Mouse (Mus musculus): Measurements from ENCODE around the gene Pam. TPM values are rescaled to one million over a fixed set of nuclear protein-coding genes. Genes with fewer than 3 reads are reported as not detected.

The Pam gene
- total RNA-seq, 2 experiments from 2014 or later, result 187 to 188 TPM

DNA sequence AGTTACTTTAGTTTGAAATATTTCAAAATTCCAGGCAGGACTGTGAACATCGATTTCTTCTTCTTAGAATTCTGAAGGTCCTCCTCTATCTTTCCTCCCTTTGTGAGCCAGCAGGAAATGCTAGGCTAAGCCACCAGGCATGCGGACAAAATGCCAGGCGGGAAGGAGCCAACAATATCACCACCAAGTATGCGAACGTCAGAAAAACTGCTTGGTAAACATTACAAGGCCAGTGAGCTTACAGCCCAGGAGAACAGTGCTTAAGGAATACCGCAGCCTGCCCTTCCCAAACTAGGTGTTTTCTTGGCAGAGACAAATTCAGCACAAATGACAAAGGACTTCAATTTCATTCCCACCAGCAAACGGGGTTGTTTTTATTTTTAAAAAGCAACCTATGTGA is 15.8 kb downstream of the Pam start:
- no peak for DNase-seq

DNA sequence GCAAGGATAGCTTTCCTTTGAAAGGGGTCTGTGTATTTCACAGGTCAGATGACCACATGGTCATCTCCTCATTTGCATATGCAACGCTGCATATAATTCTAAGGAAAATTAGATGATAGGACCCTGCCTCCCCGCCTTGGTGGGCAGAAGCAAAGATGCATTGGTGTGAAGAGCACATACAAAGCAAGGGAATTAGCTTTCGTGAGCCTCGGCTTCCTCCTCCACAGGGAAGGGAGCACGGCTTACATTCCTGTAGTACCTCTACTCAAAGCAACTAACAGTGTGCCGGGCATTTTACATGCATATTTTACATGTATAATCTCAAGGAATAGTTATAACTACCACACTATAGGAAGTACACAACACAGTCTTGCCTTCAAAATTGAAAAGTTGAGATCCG is 16.7 kb downstream of the Pam start:
- DNase-seq, result no peak

DNA sequence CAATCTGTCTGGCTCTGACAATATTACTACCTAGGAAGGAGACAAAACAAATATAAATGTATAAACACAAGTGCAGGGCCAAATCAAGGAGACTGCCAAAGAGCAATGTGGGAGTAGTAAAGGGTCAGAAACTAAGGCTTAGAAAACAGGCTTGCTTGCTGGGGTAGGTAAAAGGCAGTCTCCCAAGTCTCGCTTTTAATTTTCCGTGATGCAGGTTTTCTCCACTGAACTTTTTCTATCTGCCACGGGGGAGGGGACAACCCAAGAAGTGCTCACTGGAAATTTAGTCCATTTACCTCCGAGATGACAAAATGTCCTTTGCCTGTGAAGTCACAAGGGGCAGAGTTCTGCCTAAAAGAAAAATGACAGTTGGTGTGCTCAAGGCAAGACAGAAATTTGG is 21.6 kb downstream of the Pam start:
- DNase-seq, result no peak

DNA sequence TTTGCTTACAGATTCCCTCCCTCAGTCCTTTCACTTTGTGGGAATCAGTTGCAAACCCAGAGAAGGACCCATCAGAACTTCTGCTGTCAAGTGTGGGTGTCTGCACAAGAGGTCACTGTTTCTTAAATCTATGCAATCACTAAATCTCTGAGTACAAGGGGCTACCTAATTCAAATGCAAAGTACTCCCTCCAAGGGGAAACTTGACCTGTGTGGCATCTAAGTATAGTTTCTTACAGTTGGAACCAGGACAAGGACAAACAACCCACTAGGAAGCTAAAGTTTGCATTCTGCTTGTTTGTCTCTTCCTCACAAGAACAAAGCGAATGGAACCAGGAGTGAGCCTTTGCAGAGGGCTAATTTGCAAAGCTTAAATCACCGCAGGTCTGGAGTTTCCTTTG is 22.3 kb downstream of the Pam start:
- DNase-seq, result no peak

DNA sequence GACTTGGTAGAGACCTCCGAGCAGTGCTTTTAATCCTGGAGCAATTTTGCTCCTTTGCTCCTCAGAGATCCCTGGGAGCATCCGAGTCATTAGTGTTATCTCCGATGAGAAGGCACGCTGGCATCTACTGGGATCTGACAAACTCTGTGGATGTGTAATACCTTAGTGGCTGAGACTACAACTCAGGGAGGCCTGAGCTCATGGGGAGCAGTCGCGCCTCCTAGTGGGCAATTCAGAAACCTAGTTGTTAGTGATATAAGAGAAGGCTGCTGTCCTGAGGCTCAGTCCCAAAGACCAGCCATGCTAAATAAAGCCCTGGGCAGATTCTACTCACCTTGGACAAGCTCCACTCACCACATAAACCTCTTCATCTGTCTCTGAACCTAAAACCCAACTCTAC is 23.4 kb downstream of the Pam start:
- no peak for DNase-seq

DNA sequence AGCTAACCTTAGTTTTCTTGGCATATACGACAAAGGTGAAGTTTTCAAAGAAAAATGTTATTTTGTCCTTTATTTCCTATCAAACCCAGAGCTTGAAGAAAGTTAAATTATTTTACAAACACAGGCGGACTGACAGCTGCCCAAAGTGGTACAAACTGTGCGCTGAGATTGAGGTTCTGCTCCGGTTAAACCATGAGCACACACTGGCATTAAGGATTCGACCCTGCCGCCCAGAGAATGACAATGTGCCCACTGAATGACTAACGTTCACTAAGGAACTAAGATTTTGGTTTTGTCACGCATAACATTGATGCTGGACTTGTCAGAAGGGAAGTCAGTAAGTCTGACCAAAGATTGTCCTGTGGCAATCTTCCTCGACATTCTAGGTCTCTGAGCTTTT is 24.0 kb downstream of the Pam start:
- no peak for DNase-seq

DNA sequence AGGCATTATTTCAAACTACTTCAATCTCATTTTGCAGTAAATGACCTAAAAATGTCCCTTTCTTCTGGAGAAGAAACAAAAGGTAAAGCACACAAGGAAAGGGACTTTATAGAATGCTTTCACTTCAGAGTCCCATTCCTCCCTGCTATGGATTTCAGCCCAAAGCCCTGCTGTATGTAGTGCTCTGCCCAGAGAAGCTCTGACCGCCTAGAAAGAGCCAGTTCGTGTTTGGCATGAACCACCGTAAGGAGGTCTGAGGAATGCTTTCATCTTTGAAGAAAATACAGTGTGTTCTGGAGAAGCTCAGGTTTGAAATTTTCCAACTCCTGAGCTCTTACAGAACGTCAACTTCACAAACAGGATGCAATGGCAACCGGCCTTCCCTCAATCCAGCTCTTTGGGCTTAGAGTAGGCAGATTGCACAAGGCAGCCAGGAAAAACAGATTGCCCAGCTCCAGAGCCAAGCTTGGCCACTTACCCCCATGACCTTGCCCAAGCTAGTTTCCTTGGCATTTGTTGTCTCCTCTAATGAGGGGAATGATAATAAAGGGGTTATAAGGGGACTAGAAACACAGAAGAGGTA is 24.6 kb downstream of the Pam start:
- DNase-seq, result no peak

DNA sequence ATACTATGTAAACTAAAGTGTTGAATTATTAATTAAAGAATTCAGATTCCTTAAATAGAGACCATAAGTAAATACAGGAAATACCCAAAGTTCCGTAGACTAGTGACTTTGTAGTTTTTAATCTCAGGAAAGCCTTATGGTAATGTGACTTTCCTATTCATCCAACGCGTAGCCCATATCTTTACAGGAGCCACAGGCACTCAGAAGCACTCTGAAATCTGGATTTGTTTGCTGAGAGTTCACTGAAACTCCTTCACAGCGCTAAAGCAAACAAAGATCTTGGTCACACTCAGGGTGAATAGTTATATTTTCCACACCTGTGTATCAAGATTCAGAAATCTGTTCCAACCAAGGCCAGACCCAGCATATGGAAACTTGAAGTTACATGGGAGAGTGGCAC is 27.3 kb downstream of the Pam start:
- no peak for DNase-seq

DNA sequence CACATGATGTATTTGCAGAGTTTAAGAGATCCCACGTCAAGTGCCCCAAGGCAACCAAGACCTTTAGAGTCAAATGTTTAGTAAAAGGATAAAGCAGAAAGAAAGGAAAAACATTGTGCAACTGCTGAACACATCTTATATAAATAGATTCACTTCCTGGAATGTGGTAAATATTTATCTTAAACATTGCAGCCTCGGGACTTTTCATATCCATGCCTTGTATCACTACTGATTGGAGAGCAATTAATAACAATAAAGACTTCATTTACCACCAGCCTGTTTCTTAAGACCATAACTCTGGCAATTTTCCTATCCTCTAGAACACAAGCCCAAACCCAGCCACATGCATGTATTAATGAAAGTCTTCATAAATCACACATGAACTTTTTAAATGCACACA is 33.4 kb downstream of the Pam start:
- no peak for DNase-seq

DNA sequence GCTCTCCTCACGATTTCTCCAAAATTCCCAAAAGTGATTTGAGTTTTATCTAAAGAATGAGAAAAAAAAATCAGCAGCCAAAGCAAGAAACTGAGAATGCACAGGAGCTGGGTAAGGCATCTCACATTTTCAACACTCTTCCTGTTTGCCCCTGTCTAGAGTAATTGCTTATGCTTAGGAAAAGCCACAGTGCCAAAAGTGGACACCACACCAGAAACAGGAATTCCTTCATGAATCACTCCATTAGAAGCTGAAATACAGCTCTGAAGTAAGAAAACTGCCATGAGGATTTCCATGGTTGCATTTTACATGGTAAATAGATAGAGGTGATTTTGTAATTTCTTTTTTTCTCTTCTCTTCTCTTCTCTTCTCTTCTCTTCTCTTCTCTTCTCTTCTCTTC is 36.0 kb downstream of the Pam start:
- no peak for DNase-seq

DNA sequence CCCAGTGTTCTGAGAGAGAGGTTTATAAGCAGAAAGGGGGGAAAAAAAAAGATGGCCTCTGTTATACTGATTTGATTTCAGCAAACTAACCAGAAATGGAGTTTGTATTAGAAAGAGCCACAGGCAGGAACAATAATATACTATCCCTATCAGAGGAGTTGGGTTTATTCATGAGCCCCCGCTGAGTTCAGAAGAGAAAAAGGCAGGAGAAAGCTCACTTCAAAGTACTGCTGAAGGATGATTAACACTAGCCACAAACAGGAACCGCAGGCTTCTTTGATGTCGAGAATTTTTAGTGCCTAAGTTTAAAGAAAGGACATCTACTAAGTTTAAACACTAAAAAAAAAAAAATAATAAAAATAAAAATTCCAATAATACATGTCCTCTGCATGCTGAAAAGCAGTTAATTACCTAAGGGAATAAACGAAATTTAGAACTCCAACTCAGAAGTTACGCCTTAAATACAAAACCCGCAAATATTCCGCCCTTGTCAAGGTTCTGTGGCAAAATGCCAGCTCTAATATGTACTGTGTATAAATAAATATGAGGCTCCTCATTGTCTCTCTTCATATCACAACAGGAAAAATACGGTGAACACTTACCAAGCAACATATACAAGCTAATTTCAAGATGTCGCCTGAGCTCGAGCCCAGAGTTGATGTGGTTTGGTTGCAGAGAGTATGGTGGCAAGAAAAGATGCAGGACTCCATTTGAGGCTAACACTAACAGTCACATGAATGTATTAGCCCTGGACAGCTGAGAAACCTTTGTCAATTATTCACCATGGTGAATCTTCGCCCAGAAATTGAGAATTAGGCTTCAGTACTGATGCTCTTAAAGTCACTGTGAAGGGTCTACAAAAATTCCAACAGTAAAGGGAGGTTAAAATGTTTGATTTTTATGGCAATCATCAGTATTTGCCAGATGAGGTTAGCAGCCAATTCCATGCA is 38.2 kb downstream of the Pam start:
- DNase-seq, result no peak

DNA sequence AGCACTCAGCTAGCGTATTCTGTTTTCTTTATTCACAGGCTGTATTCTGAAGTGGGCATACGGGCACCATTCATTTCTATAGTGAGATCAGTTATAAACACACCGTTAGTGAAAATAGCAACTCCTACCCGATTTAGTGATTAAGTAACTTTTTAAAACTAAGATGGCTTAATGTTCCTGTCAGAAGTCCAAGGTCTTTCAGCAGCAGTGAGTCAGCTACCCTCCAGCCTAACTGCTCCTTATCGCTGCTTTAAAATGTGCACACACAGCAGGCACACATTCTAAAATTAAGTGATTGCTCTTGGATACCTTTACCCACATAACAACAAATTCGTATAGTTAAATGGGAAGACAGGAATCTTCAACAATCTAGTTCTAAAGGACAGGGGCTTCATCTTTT is 39.2 kb downstream of the Pam start:
- no peak for DNase-seq

DNA sequence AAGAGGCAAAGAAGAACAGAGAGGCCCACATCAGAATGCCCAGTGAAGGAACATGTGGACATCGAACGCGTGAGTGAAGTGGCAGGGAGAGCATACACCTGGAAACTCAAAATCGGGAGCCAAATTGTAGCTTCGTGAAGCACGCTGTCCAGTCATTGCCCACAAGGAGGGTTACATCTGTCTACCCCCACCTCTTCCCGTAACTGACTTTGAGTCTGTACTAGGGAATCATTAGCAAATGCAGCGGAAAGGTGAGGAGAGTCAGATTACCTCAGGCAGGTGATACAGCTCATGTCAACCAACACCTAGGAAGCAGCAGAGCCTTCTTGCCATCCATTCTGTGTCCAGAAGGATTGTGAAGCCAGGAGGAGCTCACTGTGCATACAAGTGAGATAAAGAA is 39.9 kb downstream of the Pam start:
- no peak for DNase-seq

DNA sequence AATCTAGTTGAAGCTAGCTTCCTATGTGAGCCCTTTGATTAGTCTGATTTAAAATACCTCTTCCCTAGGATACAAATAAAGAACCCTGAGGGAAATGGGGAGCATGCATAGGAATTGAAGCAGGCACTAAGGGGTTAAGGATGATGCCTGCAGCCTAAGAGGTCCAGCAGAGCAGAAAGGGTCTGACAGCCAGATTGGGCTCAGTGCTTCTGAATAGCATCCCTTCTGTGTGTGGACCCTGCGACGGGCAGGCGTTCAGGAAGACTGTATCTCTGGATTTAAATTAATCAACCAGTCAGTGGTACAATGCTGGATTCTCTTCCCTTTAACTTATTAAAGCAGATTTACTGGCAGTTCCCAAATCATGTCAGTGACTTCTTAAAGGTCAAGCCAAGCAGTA is 41.5 kb downstream of the Pam start:
- no peak for DNase-seq

DNA sequence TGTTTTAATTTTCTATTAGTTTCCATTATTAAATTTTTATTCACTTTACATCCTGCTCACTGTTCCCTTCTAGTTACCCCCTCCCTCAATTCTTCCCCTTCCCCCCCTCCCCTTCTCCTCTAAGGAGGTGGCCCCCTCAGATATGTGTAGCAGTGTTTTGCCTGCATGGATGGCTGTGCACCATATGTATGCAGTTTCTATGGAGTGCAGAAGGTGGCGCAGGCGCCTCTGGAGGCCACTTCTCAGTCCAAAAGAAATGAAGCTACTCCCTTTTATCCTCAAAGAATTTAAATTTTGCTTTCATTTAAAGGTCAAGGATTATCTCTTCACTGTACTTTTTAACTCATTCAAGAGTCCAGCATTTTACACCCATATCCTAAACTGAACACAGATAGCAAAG is 42.0 kb downstream of the Pam start:
- DNase-seq, result no peak

DNA sequence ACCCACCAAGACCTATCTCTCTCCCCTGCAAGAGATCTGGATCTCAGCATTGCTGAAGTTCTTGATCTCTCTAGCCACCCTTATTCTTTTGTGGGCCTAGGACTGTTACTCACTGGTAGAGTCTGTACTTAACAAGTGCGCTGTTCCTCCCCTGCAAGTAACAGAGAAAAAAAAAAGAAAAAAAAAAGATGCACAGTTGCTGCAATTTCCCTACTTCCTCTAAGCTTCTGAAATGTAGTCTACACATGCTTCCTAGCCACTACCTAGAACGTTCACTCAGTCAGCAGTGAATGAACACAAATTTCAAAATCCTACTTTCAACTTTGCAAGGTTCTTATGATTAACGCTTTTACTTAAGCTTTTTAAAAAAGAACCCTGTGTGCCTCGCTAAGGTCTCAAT is 42.7 kb downstream of the Pam start:
- DNase-seq, result no peak

DNA sequence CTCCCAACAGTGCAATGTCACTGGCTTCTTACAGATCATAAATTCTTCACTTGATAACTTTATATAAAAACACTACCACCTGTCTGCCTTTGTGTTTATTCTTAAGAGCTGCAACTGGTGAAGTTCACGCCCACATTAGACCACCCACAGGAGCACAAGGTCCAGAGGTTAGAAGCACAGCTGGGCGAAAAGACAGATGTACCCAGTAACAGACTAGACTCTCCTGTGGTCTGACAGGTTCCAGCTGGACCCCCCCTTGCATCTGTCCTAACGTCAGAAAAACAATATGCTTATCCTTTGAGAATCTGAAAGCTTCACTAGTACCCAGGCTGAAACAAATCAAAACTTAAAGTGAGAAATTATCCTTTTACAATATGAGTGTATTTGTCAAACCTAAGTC is 44.4 kb downstream of the Pam start:
- DNase-seq, result no peak

DNA sequence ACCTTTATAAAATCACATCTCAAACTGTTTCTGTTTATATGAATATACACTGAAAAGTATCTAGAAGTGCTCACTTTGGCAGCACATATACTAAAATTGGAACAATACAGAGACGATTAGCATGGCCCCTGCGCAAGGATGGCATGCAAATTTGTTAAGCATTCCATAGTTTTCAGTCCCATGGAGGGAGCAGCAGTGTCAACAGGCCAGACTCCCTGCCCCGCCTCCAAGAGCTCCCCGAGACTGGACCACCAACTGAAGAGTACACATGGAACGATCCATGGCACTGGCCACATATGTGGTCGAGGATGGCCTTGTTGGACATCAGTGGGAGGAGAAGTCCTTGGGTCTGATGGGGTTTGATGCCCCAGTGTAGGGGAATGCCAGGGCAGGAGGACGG is 45.7 kb downstream of the Pam start:
- DNase-seq, result no peak

DNA sequence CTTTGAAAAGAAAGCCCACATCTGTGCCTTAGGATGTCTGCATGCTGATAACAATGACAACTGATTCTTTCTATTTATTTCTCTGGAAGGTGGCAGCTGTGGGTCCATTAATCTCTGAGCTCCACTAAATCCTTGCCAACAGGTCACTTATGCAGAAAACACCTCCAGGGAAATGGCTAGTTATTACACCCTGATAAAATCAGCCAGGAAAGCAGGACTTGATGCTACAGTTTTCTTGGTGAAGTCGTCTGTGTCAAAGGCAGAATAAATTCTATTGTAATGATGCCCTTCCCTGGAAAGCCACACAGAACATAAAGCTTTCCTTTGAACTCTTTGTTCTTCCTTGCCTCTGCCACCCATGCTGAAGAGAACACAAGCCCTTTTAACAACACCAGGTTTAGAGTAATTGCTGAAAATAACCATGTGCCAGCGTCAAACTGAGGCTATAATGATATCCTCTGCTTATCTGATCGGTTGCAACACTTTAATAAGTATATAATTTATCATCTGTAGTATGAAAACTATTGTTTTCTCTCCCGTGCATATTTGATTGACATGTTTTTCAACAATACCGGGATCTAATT is 47.1 kb downstream of the Pam start:
- no peak for DNase-seq

DNA sequence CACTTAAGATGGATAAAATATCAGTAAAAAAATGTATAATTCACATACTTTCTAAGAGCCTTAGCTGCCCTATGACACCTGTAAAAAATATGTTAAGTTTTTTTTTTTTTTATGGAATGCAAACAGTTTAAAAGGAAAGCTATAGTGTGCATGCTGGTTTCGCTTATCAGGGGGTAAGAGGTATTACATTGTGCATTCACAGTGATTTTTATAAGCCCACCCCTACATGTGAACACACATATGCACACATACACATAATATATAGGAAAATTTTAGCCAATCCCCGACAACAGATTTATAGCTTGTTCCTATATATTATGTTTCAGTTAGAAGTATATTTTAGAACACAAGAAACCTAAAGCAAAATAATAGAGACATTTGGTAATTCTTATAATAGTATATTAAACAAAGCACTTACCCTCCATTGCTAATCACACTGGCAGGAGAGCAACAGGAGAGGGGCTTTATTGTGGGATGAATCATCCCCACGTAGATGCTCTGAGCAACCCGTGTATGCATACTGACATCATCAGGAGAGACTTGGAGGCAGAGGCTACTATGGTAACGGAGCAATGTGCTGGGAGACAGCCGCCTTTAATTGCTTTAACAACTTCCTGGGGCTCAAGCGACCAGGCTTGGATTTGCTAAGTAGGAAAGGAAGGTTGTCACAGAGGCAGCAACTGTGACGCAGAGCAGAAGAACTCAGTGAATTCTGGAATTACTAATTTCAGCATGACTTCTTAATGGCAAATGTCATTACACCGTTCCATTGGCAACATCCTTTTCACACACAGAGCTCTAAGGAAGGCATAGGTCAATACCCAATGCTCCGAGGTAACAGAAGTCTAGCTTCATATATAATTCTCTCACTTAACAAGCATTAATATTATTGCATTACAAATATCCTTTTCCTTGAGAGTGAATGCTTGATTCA is 47.9 kb downstream of the Pam start:
- peak; percentile 33 to 37 for DNase-seq

DNA sequence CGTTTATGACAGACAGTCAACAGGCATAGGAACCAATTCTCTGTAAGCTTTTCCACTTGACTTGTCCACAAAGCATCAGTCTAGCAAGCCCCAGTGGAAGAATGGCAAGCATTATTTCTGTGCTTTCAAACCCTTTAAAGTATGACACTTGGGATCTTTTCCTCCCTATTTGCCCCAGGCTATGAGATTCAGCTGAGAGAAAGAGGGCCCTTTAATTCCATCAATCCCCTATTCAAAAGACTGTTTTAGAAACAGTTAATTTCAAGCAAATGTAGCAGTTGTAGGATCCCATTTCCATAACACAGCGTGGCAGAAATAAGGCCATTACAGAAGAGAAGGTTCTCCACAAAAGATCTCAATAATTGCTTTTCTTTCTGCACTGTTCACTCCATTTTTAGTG is 53.0 kb downstream of the Pam start:
- DNase-seq, result no peak

DNA sequence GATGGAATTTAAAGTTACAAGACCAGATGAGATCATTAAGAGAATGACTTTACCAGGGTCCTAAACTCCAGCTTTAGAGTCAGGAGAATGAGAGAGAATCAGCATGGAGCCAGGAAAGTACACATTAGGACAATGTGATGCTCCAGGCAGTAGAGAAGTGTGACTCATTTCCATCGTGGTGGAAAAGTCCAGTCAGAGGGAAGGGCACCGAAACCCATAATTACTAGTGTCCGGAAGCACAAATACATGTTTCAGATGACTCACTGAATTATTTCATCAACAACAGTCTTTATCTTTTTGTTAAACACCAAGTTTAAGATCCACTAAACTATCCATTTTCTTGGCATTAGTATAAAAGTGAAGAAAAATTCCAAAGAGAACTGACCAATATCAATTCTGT is 57.2 kb downstream of the Pam start:
- DNase-seq, result no peak

DNA sequence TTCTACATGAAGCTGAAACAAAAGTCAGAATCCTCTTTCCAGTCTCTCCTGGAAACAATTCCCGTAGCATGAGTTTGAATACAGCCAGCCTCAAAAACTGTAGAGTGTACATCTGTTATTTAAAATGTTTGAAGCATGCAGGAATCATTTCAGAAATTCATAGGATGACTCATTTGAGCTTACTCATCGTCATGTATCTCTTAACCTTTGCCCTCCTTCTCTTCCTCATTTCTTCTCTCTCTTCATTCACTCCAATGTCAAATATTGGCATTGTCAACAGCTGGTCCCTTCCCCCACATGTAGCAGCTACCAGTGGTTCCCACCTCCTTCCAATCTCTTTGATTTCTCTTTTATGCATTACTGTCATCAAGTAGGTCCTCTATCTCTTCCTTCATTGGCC is 59.7 kb downstream of the Pam start:
- DNase-seq, result no peak

Data from layer of hippocampus, postnatal 36 days (tissue).